Mouse (Mus musculus) adrenal gland, postnatal 14 days (tissue): ENCODE data around the gene Shisa4. TPM values are rescaled to one million over a fixed set of nuclear protein-coding genes. Genes with fewer than 3 reads are reported as not detected.

ENCODE experiments used
- DNase-seq: peaks from one replicate; pipeline ENCODE4 v3.0.0; 2021; ENCODE audit warnings: mixed read lengths
- total RNA-seq: library from RNA; stranded (reverse); gene quantifications from 2 replicates; pipeline ENCODE4 v1.2.3, GENCODE M21; 2021

Gene Shisa4
- total RNA-seq, 1 experiment from 2014 or later: 8.7 TPM

DNA sequence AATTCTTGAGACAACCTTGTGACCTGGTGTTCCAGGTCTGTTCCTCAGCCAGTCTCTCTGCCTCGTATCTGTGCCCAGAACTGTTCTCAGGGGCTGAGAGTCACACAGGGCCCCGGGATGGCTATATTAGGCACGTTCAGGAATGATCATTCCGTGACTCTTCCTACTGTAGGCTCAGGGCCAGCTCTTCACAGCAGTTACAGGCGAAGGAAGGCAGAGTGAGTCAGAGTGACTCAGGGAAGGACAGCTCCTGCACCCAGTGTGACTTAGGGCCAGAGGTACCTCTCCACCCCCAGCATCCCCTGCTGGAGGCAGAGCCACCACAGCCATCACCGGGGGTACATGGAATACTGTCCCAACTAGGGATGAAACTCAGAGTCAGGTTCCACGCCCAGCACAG lies 8.0 kb downstream of the Shisa4 start:
- peak; percentile 78 for DNase-seq

DNA sequence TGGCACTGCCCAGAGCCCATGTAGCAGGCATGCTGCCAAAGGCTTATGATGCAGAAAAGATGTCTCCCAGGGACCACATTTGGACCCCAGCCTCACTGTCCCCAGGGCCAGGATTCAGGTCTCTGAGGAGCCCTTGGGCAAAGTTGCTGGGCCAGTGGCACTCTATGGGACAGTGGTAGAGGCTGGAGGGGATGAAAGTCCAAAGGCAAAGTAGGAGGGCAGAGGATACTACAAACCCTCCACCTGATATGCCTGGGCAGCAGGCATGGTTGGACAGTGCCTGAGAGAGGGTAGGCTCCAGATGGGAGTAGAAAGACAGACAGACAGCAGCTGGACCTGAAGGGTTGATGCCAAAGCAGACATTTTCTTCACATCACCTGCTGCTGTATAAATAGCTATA lies 8.7 kb downstream of the Shisa4 start:
- no peak for DNase-seq

DNA sequence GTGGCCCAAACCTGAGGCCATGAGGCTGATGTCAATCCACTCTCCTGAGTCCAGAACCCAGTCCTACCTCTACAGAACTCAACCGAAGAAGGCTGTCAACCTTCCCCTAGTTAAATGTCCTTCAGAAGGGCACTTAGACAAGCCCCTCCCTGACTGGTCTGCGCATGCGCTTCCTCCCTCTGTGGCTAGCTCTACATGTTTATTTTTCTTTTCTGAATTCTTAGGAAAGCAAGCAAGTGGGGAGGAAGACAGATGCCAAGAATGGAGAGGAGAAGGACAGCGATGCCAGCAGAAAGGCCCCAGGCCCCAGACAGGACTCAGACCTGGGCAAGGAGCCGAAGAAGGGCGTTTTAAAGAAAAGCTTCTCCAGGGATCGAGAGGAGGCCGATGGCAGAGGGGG lies 11.6 kb downstream of the Shisa4 start:
- DNase-seq: no peak

DNA sequence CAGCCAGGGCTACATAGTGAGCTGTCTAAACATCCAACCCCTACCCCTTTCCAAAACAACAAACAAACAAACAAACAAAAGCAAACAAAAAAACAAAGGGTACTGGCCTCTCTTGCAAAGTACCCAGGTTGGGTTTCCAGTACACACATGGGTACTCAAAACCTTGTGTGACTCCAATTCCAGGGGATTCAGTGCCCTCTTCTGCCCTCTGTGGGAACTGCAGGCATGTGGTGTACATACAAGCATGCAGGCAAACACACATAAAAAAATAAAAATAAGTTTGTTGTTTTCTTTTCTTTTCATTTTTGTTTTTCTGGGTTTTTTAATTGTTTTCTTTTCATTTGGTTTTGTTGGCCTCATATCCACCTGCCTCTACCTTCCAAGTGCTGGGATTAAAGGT lies 12.9 kb downstream of the Shisa4 start:
- no peak for DNase-seq

DNA sequence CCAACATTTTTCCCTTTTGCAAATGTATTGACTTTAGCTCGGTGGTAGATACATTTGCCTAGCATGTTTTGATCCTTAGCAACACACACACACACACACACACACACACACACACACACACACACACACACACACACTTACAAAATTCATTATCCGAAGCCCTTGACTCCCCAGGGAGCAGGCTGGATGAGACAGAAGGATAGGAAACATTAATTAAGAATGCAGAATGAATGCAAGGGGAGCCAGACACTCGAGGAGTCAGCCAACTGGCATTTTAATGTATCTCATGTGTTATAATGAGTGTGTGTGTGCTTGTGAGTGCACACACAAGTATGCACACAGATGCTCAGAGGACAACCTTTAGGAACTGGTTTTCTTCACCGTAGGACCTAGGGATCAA lies 13.5 kb downstream of the Shisa4 start:
- DNase-seq: no peak

DNA sequence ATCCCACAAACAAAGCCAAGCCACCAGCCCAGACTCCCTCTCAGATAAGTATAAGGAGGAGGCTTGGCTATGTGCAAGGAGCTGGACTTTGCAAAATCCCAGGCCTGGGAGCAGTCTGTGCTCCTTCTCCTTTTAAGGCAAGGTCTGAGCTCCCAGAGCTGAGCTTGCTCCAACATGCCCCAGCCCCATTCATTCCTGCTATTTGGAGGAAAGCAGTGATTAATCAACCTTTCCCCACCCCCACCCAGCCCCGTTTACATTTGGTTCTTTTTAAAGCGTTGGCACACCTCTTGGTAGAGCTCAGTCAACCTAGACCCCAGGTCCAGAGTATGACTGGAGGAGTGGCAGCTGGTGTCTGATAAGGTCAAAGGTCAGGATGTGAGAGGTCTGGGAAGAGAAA lies 16.0 kb downstream of the Shisa4 start:
- DNase-seq: no peak

DNA sequence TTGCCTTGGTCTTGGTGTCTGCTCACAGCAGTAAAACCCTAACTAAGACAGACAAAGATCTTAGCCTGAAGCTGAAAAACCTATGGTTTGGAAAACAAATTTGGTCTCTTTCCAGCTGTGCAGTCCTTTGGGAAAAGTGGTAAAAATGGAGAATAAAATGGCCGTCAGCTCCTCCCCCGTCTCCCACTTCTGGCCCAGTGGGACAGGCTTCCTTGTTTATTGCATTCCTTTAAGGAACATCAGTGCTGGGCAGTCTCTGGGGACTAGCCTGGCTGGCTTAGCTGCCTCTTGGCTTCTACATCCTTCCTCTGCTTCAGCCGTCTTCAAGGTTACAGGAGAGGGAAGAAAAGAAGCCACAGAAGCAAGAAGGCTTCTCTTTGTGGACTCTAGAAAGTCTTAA lies 23.1 kb downstream of the Shisa4 start:
- DNase-seq: peak; percentile 73

DNA sequence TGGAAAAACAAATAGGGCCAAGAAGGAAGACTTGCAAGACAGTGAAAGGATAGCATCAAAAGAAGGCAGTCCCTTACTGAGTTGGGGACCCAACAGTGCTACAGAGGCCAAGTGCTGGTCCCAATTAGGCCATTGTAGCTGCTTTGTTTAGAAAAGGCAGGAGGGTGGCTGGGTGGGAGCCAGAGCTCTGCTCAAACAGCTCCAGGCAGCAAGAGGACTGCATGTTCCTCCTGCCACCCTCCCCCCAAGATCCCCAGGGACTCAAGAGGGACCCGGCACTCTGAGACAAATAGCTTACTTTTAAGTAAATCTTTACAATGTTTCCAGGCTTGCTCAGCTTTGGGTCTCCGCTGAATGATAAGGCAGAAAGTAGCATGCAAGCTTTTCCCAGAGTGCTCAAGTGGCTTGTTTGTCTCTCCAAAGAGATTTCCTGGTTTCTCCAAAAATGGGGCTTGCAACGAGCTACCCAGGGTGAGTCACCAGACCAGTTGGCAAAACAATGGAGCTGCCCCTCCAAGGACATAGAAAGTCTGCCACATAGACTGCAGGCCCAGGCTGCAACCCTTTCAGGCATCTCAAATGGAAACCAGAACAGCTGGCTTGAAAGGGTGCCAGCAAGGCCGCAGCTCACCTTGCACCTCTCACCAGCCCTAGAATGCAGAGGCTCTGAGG lies 27.4 kb downstream of the Shisa4 start:
- DNase-seq: peak; percentile 74

DNA sequence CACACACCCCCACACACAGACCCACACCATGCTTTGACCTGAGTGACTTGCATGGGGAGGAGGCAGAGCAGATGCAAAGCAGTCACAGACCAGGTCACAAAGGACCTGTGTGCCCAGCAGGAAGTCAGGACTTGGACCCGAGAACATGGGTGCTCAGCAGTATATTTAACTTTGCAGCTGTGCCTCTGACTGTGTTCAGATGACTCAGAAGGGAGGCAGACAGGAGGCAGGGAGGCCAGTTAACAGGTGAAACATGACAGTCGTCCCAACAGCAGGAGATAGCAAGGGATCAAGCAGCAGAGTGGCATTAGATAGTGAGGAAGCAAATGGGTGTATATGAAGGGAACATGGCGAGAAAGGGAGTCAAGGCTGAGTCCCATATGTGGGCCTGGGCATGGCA lies 28.1 kb downstream of the Shisa4 start:
- no peak for DNase-seq

DNA sequence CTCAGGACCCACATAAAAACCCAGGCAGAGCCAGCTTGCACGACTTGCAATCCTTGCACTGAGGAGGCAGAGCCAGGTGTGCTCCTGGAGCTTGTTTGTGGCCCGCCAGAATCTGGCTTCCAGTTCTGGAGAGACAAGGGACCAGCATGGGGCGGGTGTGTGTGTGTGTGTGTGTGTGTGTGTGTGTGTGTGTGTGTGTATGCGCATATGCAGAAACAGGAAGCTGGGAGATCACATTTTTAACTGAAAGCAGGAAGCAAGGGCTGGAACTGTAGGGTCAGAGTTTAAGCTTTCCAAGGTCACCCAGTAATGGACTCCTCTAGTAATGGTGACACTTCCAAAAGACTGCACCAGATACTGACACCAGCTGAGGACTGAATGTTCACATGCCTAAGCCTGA lies 31.0 kb downstream of the Shisa4 start:
- no peak for DNase-seq

DNA sequence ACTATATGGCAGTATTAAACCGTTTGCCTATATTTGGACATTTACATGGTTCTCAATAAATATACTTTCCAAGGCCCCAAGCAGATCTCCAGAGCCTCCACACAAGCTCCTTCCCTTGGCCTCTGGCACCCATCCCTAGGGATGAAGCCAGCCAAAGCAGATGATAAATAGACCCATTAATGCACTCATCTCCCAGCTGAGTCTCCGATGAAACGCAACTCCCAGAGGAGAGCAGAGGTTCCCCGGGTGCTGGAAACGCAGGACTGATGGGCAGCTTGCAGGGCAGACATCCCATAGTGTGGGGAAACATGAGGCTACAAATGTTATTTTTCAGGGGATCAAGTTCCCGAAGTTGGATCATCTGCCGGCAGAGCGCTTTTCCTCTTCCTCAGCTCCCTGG lies 33.1 kb downstream of the Shisa4 start:
- DNase-seq: peak; percentile 17

DNA sequence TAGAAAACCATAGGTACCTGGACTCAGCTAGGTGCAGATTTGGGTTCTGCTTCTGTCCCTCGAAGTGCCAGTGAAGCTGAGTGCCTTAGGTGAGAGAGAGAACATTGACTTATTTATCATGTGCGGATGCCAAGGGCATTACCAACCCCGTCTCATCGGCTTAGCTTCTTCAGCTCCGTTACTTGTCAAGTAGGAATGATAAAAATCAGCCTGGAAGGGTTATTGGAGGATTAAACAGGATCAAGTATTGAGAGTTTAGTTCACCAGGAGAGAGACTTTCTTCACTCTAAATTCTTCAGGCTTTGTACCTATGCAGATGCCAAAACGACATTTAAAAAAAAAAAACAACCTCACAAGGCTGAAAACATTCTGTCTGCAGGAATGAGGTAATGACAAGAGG lies 44.5 kb downstream of the Shisa4 start:
- no peak for DNase-seq

DNA sequence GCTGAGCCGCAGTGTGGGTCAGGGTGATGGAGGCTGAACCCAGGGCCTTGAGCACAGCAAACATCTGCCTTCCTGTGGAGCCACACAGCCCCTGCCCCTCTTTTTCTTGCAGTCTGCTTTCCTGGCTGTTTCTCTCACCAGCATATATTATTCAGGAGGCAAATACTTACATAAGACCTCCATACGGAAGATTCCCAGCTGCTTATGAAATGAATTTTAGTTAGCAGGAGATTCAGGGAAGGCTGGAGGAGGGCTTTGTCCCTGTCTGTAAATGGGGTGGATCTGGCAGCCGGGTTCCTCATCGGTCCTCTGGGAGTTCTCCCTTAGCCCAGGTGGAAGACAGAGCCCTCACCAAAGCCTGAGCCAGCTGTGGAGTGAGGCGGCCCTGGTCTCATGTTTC lies 46.7 kb downstream of the Shisa4 start:
- no peak for DNase-seq

DNA sequence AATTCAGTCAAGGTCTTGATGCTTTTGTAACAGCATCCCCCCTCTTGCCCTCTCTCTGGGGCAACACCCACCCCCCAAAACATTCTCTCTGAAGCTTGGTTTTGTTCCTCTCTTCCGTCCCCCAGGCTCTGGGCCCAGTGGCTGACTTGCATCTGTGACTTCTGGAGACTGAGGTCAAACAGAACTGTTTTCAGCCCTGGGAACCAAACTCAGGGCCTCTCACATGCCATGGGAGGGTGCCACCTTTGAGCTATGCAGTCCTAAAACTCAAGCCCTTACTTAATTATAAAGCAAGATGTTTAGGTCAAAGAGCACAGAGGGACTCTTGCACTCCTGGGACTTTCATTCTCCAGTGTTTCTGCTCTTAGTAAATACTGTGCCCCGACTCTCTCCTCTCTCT lies 49.1 kb downstream of the Shisa4 start:
- DNase-seq: no peak

DNA sequence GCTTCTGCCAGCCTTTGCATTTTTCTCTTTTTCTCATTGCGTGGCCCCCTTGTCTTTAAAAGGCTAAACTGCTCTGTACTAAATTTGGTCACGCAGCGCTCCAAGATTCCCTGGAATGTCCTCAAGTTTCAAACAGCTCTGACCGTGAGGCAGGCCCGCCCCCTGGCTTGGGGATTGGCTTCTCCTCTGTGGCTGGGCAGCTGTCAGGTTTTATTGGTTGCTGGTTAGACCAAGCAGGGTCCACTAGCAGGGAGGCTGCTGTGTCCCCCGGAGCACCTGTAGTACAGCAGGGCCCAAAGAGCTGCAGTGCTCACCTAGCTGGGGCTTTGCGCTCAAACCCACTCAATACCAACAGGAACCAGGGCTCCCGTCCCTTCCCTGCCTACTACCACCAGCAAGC lies 50.5 kb downstream of the Shisa4 start, which contains the start of gene Lmod1:
Gene Lmod1, plus strand, starts transcription at position 237 of the 400 bp plus-strand sequence.
- peak; percentile 76 for DNase-seq

DNA sequence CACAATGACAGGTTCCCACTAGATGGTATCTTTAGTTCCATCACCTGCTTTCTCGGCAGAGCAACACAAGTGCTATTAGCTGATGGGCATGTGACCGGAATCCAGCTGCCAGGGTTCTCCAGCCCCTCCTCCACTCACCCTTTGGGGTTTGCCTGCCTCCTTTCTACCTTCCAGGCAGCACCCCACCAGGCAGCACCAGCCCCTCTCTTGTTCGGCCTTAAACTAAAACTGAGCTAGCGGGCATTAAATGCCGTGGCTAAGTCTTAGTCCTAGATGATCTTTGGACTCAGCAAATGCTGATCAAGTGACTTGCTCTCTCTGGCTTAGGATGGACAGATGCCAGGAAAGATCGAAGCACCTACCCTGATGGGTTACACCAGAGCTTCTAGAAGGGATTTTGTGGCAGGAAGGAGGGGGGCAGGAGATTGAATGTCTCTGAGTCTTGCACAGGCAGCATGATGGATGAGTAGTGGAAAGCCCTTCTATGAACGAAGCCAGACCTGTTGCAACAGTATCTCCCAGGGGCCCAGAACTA lies 51.6 kb downstream of the Shisa4 start:
- peak; percentile 38 for DNase-seq

Other genes with a start within 250 kb of the Shisa4 start
- gene Ptpn7, start 242.5 kb downstream of the Shisa4 start, total RNA-seq: 1.1 and 3.9 TPM in 2 replicates
- 41.9 and 57.3 TPM in 2 replicates for gene Arl8a, start 228.4 kb downstream of the Shisa4 start, total RNA-seq
- 1.8 and 2.4 TPM in 2 replicates for gene Gpr37l1, start 207.6 kb downstream of the Shisa4 start, total RNA-seq
- 0.30 TPM in 2 replicates for gene Elf3, start 116.7 kb downstream of the Shisa4 start, total RNA-seq
- gene Rnpep, start 91.2 kb downstream of the Shisa4 start, total RNA-seq: 46.8 and 51.3 TPM in 2 replicates
- gene Timm17a, start 61.5 kb downstream of the Shisa4 start, total RNA-seq: 256 and 274 TPM in 2 replicates
- gene Lmod1, start 50.4 kb downstream of the Shisa4 start, total RNA-seq: 1.7 and 3.7 TPM in 2 replicates
- 72.6 and 73.7 TPM in 2 replicates for gene Ipo9, start 55.3 kb upstream of the Shisa4 start, total RNA-seq
- 20.6 and 24.8 TPM in 2 replicates for gene Nav1, start 232.1 kb upstream of the Shisa4 start, total RNA-seq